In the genomic region with DNA sequence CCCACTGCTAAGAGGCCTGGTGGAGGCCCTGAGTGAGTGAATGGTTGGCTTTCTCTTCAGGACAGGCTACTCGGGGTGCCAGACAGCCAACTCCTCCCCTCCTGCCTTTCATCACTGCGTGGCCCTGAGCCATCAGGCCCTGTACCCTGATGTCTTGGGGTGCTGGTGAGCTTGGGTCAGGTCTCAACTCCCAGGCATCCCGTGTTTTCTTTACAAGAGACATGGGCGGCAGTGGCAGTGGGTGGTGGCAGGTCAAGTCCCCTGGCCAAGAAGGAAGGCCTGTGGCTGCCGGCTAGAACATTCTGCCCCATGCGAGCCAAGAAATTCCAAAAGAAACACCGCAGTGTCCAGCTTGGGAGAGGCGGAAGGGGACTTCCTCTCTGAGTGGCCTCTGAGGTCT, we compare ENCODE assay signal across 10 mouse cellular contexts. TPM values are rescaled to one million over a fixed set of nuclear protein-coding genes. Genes with fewer than 3 reads are reported as not detected.
DNase-seq lines count a peak whose midpoint lies in the region; ATAC-seq lines count a peak whose summit lies in the region.
"Had no signal": no experiment of that assay in that cellular context is flagged by ENCODE, and none has a peak within 500 bp of the region (broad histone marks: within the 10 kb centered on the region; RNA-seq: fewer than 3 reads in every experiment).

No protein-coding gene starts in this region.

- no peak overlapping the region for H3K9ac ChIP-seq in forebrain, embryonic 11.5 days (ENCODE audit: low read length)
- H3K9ac ChIP-seq in intestine, embryonic 15.5 days, result no peak overlapping the region
- H3K9ac ChIP-seq: limb, embryonic 12.5 days; stomach, embryonic 15.5 days had no signal

- no peak for DNase-seq in forebrain, embryonic 10.5 days (ENCODE audit: extremely low spot score, low spot score)
- DNase-seq in forebrain, embryonic 11.5 days (ENCODE audit: low spot score), result no peak
- peak; percentile 43 for DNase-seq in urinary bladder, postnatal 14 days (ENCODE audit: low spot score)
- DNase-seq in urinary bladder, postnatal 4 days (ENCODE audit: low spot score in 2 of 2), result no peak
- DNase-seq in kidney, postnatal 10 days, result peak; percentile 58
- DNase-seq in layer of hippocampus, adult 9-11 months, result no peak
- no peak for DNase-seq in urinary bladder, adult 2 months (ENCODE audit: low spot score)

- H3K4me1 ChIP-seq in forebrain, embryonic 10.5 days, result peaks cover 56% of the 10 kb centered on the region
- peaks cover 13% of the 10 kb centered on the region for H3K4me1 ChIP-seq in forebrain, embryonic 11.5 days (replicated peaks; ENCODE audit: control insufficient read depth, insufficient read depth, low read length)
- H3K4me1 ChIP-seq in intestine, embryonic 15.5 days (replicated peaks), result peaks cover 49% of the 10 kb centered on the region

- no peaks in the 10 kb centered on the region for H3K9me3 ChIP-seq in forebrain, embryonic 10.5 days
- no peaks in the 10 kb centered on the region for H3K9me3 ChIP-seq in forebrain, embryonic 11.5 days (ENCODE audit: control insufficient read depth, low read length)
- no peaks in the 10 kb centered on the region for H3K9me3 ChIP-seq in intestine, embryonic 15.5 days
- H3K9me3 ChIP-seq: limb, embryonic 12.5 days; stomach, embryonic 15.5 days had no signal

- peaks cover 39% of the 10 kb centered on the region for H3K27me3 ChIP-seq in forebrain, embryonic 10.5 days (ENCODE audit: poor library complexity, severe bottlenecking)
- no peaks in the 10 kb centered on the region for H3K27me3 ChIP-seq in forebrain, embryonic 11.5 days (ENCODE audit: control insufficient read depth, insufficient read depth, low read length)
- H3K27me3 ChIP-seq in intestine, embryonic 15.5 days (replicated peaks), result no peaks in the 10 kb centered on the region
- H3K27me3 ChIP-seq: limb, embryonic 12.5 days; stomach, embryonic 15.5 days had no signal

- no peak for ATAC-seq in forebrain, embryonic 11.5 days (replicated peaks; ENCODE audit: low FRiP score)
- ATAC-seq in intestine, embryonic 15.5 days, result no peak

- 75% methylated on average over 8 of the region's 8 CpGs for WGBS in forebrain, embryonic 10.5 days
- WGBS in forebrain, embryonic 11.5 days, result 70% methylated on average over 8 of the region's 8 CpGs
- 62% methylated on average over 8 of the region's 8 CpGs for WGBS in intestine, embryonic 15.5 days

- no peaks in the 10 kb centered on the region for H3K36me3 ChIP-seq in forebrain, embryonic 10.5 days (replicated peaks)
- H3K36me3 ChIP-seq in forebrain, embryonic 11.5 days (ENCODE audit: control insufficient read depth, insufficient read depth, low read length), result no peaks in the 10 kb centered on the region
- H3K36me3 ChIP-seq in intestine, embryonic 15.5 days, result no peaks in the 10 kb centered on the region
- H3K36me3 ChIP-seq: limb, embryonic 12.5 days; stomach, embryonic 15.5 days had no signal

- peak overlapping the region; percentile 56; the same call in 1 of the 2 replicates for H3K27ac ChIP-seq in forebrain, embryonic 10.5 days
- H3K27ac ChIP-seq in forebrain, embryonic 11.5 days (ENCODE audit: low read depth, low read length), result no peak overlapping the region
- no peak overlapping the region for H3K27ac ChIP-seq in intestine, embryonic 15.5 days

- H3K4me2 ChIP-seq in forebrain, embryonic 11.5 days (ENCODE audit: low read depth, low read length, severe bottlenecking), result no peak overlapping the region
- H3K4me2 ChIP-seq in intestine, embryonic 15.5 days (replicated peaks), result no peak overlapping the region
- H3K4me2 ChIP-seq: stomach, embryonic 15.5 days had no signal

- H3K4me3 ChIP-seq in forebrain, embryonic 10.5 days, result no peak overlapping the region
- no peak overlapping the region for H3K4me3 ChIP-seq in forebrain, embryonic 11.5 days (ENCODE audit: low read depth, low read length)
- no peak overlapping the region for H3K4me3 ChIP-seq in intestine, embryonic 15.5 days (replicated peaks)
- H3K4me3 ChIP-seq: limb, embryonic 12.5 days; stomach, embryonic 15.5 days had no signal

RNA-seq across cellular contexts. Expression of gene Fam92b, which starts 9.2 kb away (rescaled TPM):
- polyA plus RNA-seq in forebrain, embryonic 10.5 days (2016; fragmentation: Nextera tagmentation; extraction: Ambion mirVana), result 2.0 TPM in 2 replicates
- 2.0 and 2.1 TPM in 2 replicates for polyA plus RNA-seq in forebrain, embryonic 11.5 days (2014; fragmentation: Nextera tagmentation; extraction: Ambion mirVana)
- not detected in 2 replicates for polyA plus RNA-seq in urinary bladder, adult 2 months (2012; rRNA removed)
- polyA plus RNA-seq in intestine, embryonic 15.5 days (2015; fragmentation: Nextera tagmentation; extraction: Ambion mirVana), result 0.78 and 0.93 TPM in 2 replicates
- polyA plus RNA-seq: limb, embryonic 12.5 days had no signal

RNA-seq across cellular contexts. Expression of gene Gse1, which starts 41.8 kb away (rescaled TPM):
- 11.1 and 12.0 TPM in 2 replicates for polyA plus RNA-seq in forebrain, embryonic 10.5 days (2016; fragmentation: Nextera tagmentation; extraction: Ambion mirVana)
- polyA plus RNA-seq in forebrain, embryonic 11.5 days (2014; fragmentation: Nextera tagmentation; extraction: Ambion mirVana), result 22.2 and 23.6 TPM in 2 replicates
- 27.5 and 30.2 TPM in 2 replicates for polyA plus RNA-seq in urinary bladder, adult 2 months (2012; rRNA removed)
- polyA plus RNA-seq in intestine, embryonic 15.5 days (2015; fragmentation: Nextera tagmentation; extraction: Ambion mirVana), result 7.9 and 9.6 TPM in 2 replicates

Comparison
In these comparisons a context has a peak if more than half of its experiments do, and no peak if none do; other contexts are left out.
1. DNase-seq: peak in urinary bladder, postnatal 14 days (single experiment) and kidney, postnatal 10 days (single experiment); none in forebrain, embryonic 10.5 days (single experiment), forebrain, embryonic 11.5 days (single experiment), urinary bladder, postnatal 4 days (0 of 2), layer of hippocampus, adult 9-11 months (single experiment) and urinary bladder, adult 2 months (single experiment).